Mouse (Mus musculus) liver, embryonic 14.5 days (tissue): ENCODE results near the gene Il10. TPM values are rescaled to one million over a fixed set of nuclear protein-coding genes. Genes with fewer than 3 reads are reported as not detected.

Source experiments
- ATAC-seq: fragments of 200-750 bp; cut with Nextera tagmentation; 2 replicates; pipeline ENCODE4 v1.8.0; 2017; ENCODE audit warnings: moderate number of reproducible peaks, mild to moderate bottlenecking, moderate library complexity; ENCODE audit not compliant: insufficient read depth
- DNase-seq, 3 experiments: peaks; one replicate each; pipeline ENCODE4 v3.0.0-alpha.2; 2012 to 2013; ENCODE audit warnings: low read depth in 3 of 3, low spot score in 3 of 3
- H3K27ac ChIP-seq: fragments of 300-500 bp; sonication (generic); 2 replicates; pipeline ENCODE4 v1.5.1; 2014; ENCODE audit warnings: moderate library complexity, mild to moderate bottlenecking, control low read depth, inconsistent platforms
- H3K27me3 ChIP-seq: fragments of 300-500 bp; sonication (generic); 2 replicates; pipeline ENCODE4 v1.6.1; 2014; ENCODE audit warnings: mild to moderate bottlenecking, low read length, moderate library complexity; ENCODE audit not compliant: control insufficient read depth, insufficient read depth
- H3K36me3 ChIP-seq: fragments of 300-500 bp; sonication (generic); replicated peaks from 2 replicates; pipeline ENCODE4 v1.6.1; 2014; ENCODE audit warnings: low read depth; ENCODE audit not compliant: control insufficient read depth, insufficient read depth
- H3K4me1 ChIP-seq, 2 experiments: fragments of 200-500 bp in 1 of 2; fragments of 300-500 bp in 1 of 2; sonication (generic) in 1 of 2; replicated peaks; 2 replicates each; pipeline ENCODE4 v1.6.1; 2012 to 2014; ENCODE audit warnings: antibody characterized with exemption in 1 of 2, inconsistent platforms in 1 of 2, low read length in 1 of 2; ENCODE audit not compliant: control insufficient read depth in 2 of 2, insufficient read depth in 2 of 2
- H3K4me2 ChIP-seq: fragments of 300-500 bp; sonication (generic); 2 replicates; pipeline ENCODE4 v1.6.1; 2014; ENCODE audit warnings: low read depth, mild to moderate bottlenecking, control low read depth, moderate library complexity
- H3K4me3 ChIP-seq, 2 experiments: fragments of 200-500 bp in 1 of 2; fragments of 300-500 bp in 1 of 2; sonication (generic) in 1 of 2; 2 replicates each; pipeline ENCODE4 v1.5.1; 2012 to 2014; ENCODE audit warnings: low read depth in 2 of 2, low read length in 2 of 2, mild to moderate bottlenecking in 2 of 2, control low read depth in 1 of 2, inconsistent platforms in 1 of 2, moderate library complexity in 1 of 2; ENCODE audit not compliant: insufficient read depth in 1 of 2
- H3K9ac ChIP-seq: fragments of 300-500 bp; sonication (generic); replicated peaks from 2 replicates; pipeline ENCODE4 v1.6.1; 2014; ENCODE audit warnings: mild to moderate bottlenecking, control low read depth, moderate library complexity
- H3K9me3 ChIP-seq: fragments of 300-500 bp; sonication (generic); 2 replicates; pipeline ENCODE4 v1.6.1; 2016; ENCODE audit warnings: low read length, mixed read lengths; ENCODE audit not compliant: control insufficient read depth
- CTCF ChIP-seq: IDR thresholded peaks from 2 replicates; pipeline ENCODE4 v1.5.1; 2016; ENCODE audit warnings: antibody characterized with exemption, low read depth, control low read depth
- EP300 ChIP-seq: IDR thresholded peaks from 2 replicates; pipeline ENCODE4 v1.6.1; 2016; ENCODE audit warnings: antibody characterized with exemption, low read depth
- WGBS: fragments of 180-500 bp; shearing (Covaris S2); extraction: QIAGEN DNeasy Blood & Tissue Kit; methylation state at CpG from one replicate; pipeline ENCODE4 v1.1.7; 2014; ENCODE audit not compliant: insufficient replicate concordance; 5-methylcytosine and 5-hydroxymethylcytosine counted together
- polyA plus RNA-seq, 2 experiments: library from polyadenylated mRNA; depleted of rRNA in 1 of 2; stranded (reverse) in 1 of 2; unstranded in 1 of 2; fragments of >200 nt; fragmentation: Nextera tagmentation in 1 of 2; extraction: Ambion mirVana in 1 of 2; gene quantifications; 2 replicates each; pipeline versions ENCODE4 v1.2.1 to v1.2.3; 2012 to 2014

Gene Il10
- polyA plus RNA-seq, 2 experiments, result 0.03 TPM; not detected in 1

- TF ChIP-seq CTCF, result no peak
- no peak for TF ChIP-seq EP300
- Histone ChIP-seq H3K4me2 (no peak overlapping the region), H3K36me3 (no peaks in the 10 kb centered on the region), H3K9me3 (no peaks in the 10 kb centered on the region), H3K4me1 (0 out of 4 replicates have a peak, but pooled peaks cover 0 to 1% of the 10 kb centered on the region in 2 experiments), H3K27ac (no peak overlapping the region), H3K9ac (no peak overlapping the region), H3K4me3 (no peak overlapping the region), H3K27me3 (no peaks in the 10 kb centered on the region)
- no peak for ATAC-seq
- 38% methylated on average over 2 of the region's 2 CpGs for WGBS
- DNase-seq, result no peak
These were observed 22.6 kb downstream of the Il10 start for GRCm38 (mm10) chr1:131042263-131042662.

GRCm38 (mm10) chr1:131042721-131043120, 23.1 kb downstream of the Il10 start:
- Histone ChIP-seq H3K27me3 (no peaks in the 10 kb centered on the region), H3K9me3 (no peaks in the 10 kb centered on the region), H3K4me3 (no peak overlapping the region), H3K36me3 (no peaks in the 10 kb centered on the region), H3K27ac (no peak overlapping the region), H3K4me2 (no peak overlapping the region), H3K9ac (no peak overlapping the region), H3K4me1 (0 out of 4 replicates have a peak, but pooled peaks cover 0 to 1% of the 10 kb centered on the region in 2 experiments)
- WGBS, result 72% methylated on average over 3 of the region's 3 CpGs
- no peak for ATAC-seq
- no peak for TF ChIP-seq CTCF
- no peak for DNase-seq

- H3K9ac ChIP-seq, result no peak overlapping the region
- ATAC-seq (no peak), DNase-seq (no peak)
- WGBS, result 65% methylated on average over 4 of the region's 4 CpGs
- H3K36me3 ChIP-seq, result no peaks in the 10 kb centered on the region
- no peak overlapping the region for H3K4me2 ChIP-seq
- H3K4me1 ChIP-seq, result 0 out of 4 replicates have a peak, but pooled peaks cover 0 to 1% of the 10 kb centered on the region in 2 experiments
- TF ChIP-seq CTCF (no peak), EP300 (no peak)
- no peaks in the 10 kb centered on the region for H3K27me3 ChIP-seq
- no peaks in the 10 kb centered on the region for H3K9me3 ChIP-seq
- H3K27ac ChIP-seq, result no peak overlapping the region
- H3K4me3 ChIP-seq, result no peak overlapping the region
These were observed 24.0 kb downstream of the Il10 start for GRCm38 (mm10) chr1:131043636-131044035.

- H3K4me1 ChIP-seq, result no peaks in the 10 kb centered on the region
- DNase-seq (no peak), ATAC-seq (no peak)
- WGBS, result 67% methylated on average over 2 of the region's 2 CpGs
- no peaks in the 10 kb centered on the region for H3K27me3 ChIP-seq
- no peak overlapping the region for H3K27ac ChIP-seq
- no peak overlapping the region for H3K4me3 ChIP-seq
- H3K9me3 ChIP-seq, result no peaks in the 10 kb centered on the region
- H3K4me2 ChIP-seq, result no peak overlapping the region
- H3K36me3 ChIP-seq, result no peaks in the 10 kb centered on the region
- no peak overlapping the region for H3K9ac ChIP-seq
- no peak for TF ChIP-seq CTCF
- TF ChIP-seq EP300, result no peak
These were observed 26.2 kb downstream of the Il10 start for GRCm38 (mm10) chr1:131045723-131046355.

GRCm38 (mm10) chr1:131046607-131047006, 27.0 kb downstream of the Il10 start:
- ATAC-seq (no peak), DNase-seq (no peak)
- WGBS, result 70% methylated on average over 10 of the region's 10 CpGs
- no peaks in the 10 kb centered on the region for H3K4me1 ChIP-seq
- no peaks in the 10 kb centered on the region for H3K36me3 ChIP-seq
- no peaks in the 10 kb centered on the region for H3K9me3 ChIP-seq
- H3K9ac ChIP-seq, result no peak overlapping the region
- no peak overlapping the region for H3K27ac ChIP-seq
- TF ChIP-seq EP300 (no peak), CTCF (no peak)
- no peaks in the 10 kb centered on the region for H3K27me3 ChIP-seq
- no peak overlapping the region for H3K4me2 ChIP-seq
- no peak overlapping the region for H3K4me3 ChIP-seq
